Mouse (Mus musculus) ES-Bruce4 (cell line): ENCODE measurements around the gene Man1a. TPM values are rescaled to one million over a fixed set of nuclear protein-coding genes. Genes with fewer than 3 reads are reported as not detected.

Experiments used
- H3K27ac ChIP-seq: 2 replicates; pipeline ENCODE4 v1.5.1; 2012; ENCODE audit warnings: low read length, inconsistent platforms; ENCODE audit not compliant: insufficient read depth
- H3K27me3 ChIP-seq: 2 replicates; pipeline ENCODE4 v1.6.1; 2012; ENCODE audit warnings: mild to moderate bottlenecking, low read length, inconsistent platforms; ENCODE audit not compliant: control insufficient read depth, poor library complexity, insufficient read depth, severe bottlenecking
- H3K36me3 ChIP-seq: 2 replicates; pipeline ENCODE4 v1.6.1; 2012; ENCODE audit warnings: inconsistent platforms, mild to moderate bottlenecking, low read length, moderate library complexity; ENCODE audit not compliant: control insufficient read depth, poor library complexity, insufficient read depth, severe bottlenecking
- H3K4me1 ChIP-seq: one replicate; pipeline ENCODE4 v1.8.1; 2011; ENCODE audit warnings: low read length; ENCODE audit not compliant: control insufficient read depth, insufficient read depth
- H3K4me3 ChIP-seq: 2 replicates; pipeline ENCODE4 v1.5.1; 2011; ENCODE audit warnings: low read depth, mild to moderate bottlenecking, low read length
- H3K9ac ChIP-seq: 2 replicates; pipeline ENCODE4 v1.6.1; 2012; ENCODE audit warnings: low read depth, mild to moderate bottlenecking, inconsistent platforms; ENCODE audit not compliant: poor library complexity, severe bottlenecking
- H3K9me3 ChIP-seq: replicated peaks from 2 replicates; pipeline ENCODE4 v1.6.1; 2012; ENCODE audit warnings: mild to moderate bottlenecking, low read length, inconsistent platforms; ENCODE audit not compliant: control insufficient read depth, poor library complexity, insufficient read depth, severe bottlenecking
- CTCF ChIP-seq: IDR thresholded peaks from one replicate; pipeline ENCODE4 v1.8.1; 2011; ENCODE audit warnings: low read depth, low read length
- EP300 ChIP-seq: IDR thresholded peaks from 2 replicates; pipeline ENCODE4 v1.6.1; 2011; ENCODE audit warnings: low read depth, low read length; ENCODE audit not compliant: insufficient read depth
- POLR2A ChIP-seq: IDR thresholded peaks from one replicate; pipeline ENCODE4 v1.8.1; 2011; ENCODE audit warnings: low read length; ENCODE audit not compliant: insufficient read depth
- polyA plus RNA-seq: library from polyadenylated mRNA; stranded (reverse); fragments of >200 nt; gene quantifications from 2 replicates; pipeline ENCODE4 v1.2.4, GENCODE M21; 2011; ENCODE audit warnings: low read depth; ENCODE audit not compliant: missing spikeins, insufficient read depth, insufficient read length

Gene Man1a
- 4.7 and 4.8 TPM in 2 replicates for polyA plus RNA-seq

- H3K9me3 ChIP-seq: no peaks in the 10 kb centered on the region
- H3K4me1 ChIP-seq: no peaks in the 10 kb centered on the region
- H3K4me3 ChIP-seq: peak within 1 kb of the TSS; percentile 94
- peak within 1 kb of the TSS; percentile 79 for H3K9ac ChIP-seq
- TF ChIP-seq POLR2A (no peak), CTCF (no peak), EP300 (no peak)
- no peaks in the 10 kb centered on the region for H3K36me3 ChIP-seq
- no peak within 1 kb of the TSS for H3K27ac ChIP-seq
- peaks cover 10% of the 10 kb centered on the region for H3K27me3 ChIP-seq
Observed at GRCm38 (mm10) chr10:54076420-54076819, at the start of gene Man1a. Gene Man1a (minus strand): TSS chr10:54076609.

- no peaks in the 10 kb centered on the region for H3K36me3 ChIP-seq
- TF ChIP-seq POLR2A: no peak
- no peak overlapping the region for H3K4me3 ChIP-seq
- no peaks in the 10 kb centered on the region for H3K9me3 ChIP-seq
- H3K27me3 ChIP-seq: no peaks in the 10 kb centered on the region
- H3K9ac ChIP-seq: no peak overlapping the region
- no peaks in the 10 kb centered on the region for H3K4me1 ChIP-seq
- H3K27ac ChIP-seq: no peak overlapping the region
Observed at GRCm38 (mm10) chr10:54121816-54122215, 45.4 kb upstream of the Man1a start.

- Histone ChIP-seq H3K36me3 (no peaks in the 10 kb centered on the region), H3K27me3 (no peaks in the 10 kb centered on the region), H3K27ac (no peak overlapping the region), H3K9me3 (no peaks in the 10 kb centered on the region), H3K4me1 (no peaks in the 10 kb centered on the region), H3K4me3 (no peak overlapping the region), H3K9ac (no peak overlapping the region)
- TF ChIP-seq POLR2A (no peak), CTCF (no peak), EP300 (no peak)
Observed at GRCm38 (mm10) chr10:54120375-54120774, 44.0 kb upstream of the Man1a start.

- Histone ChIP-seq H3K36me3 (no peaks in the 10 kb centered on the region), H3K27me3 (no peaks in the 10 kb centered on the region), H3K4me1 (no peaks in the 10 kb centered on the region), H3K4me3 (no peak overlapping the region), H3K9ac (no peak overlapping the region), H3K27ac (no peak overlapping the region), H3K9me3 (no peaks in the 10 kb centered on the region)
- TF ChIP-seq POLR2A: no peak
- TF ChIP-seq EP300: no peak
Observed at GRCm38 (mm10) chr10:54119303-54119702, 42.9 kb upstream of the Man1a start.

GRCm38 (mm10) chr10:54118223-54118912 lies 42.0 kb upstream of the Man1a start:
- TF ChIP-seq EP300 (no peak), CTCF (no peak), POLR2A (no peak)
- no peak overlapping the region for H3K27ac ChIP-seq
- H3K9me3 ChIP-seq: no peaks in the 10 kb centered on the region
- no peak overlapping the region for H3K9ac ChIP-seq
- H3K4me1 ChIP-seq: no peaks in the 10 kb centered on the region
- H3K27me3 ChIP-seq: no peaks in the 10 kb centered on the region
- H3K4me3 ChIP-seq: no peak overlapping the region
- no peaks in the 10 kb centered on the region for H3K36me3 ChIP-seq

- Histone ChIP-seq H3K4me3 (no peak overlapping the region), H3K4me1 (no peaks in the 10 kb centered on the region), H3K27ac (no peak overlapping the region), H3K36me3 (no peaks in the 10 kb centered on the region), H3K9ac (no peak overlapping the region), H3K27me3 (no peaks in the 10 kb centered on the region), H3K9me3 (no peaks in the 10 kb centered on the region)
- no peak for TF ChIP-seq CTCF
- TF ChIP-seq POLR2A: no peak
- TF ChIP-seq EP300: no peak
Observed at GRCm38 (mm10) chr10:54117763-54118162, 41.4 kb upstream of the Man1a start.
